Mouse (Mus musculus) liver, postnatal 0 days (tissue): ENCODE measurements around the gene Sdc4. TPM values are rescaled to one million over a fixed set of nuclear protein-coding genes. Genes with fewer than 3 reads are reported as not detected.
A peak's percentile ranks its signal among the peaks of the same experiment; 100 is the strongest.

Source experiments
- ATAC-seq: fragments of 200-750 bp; cut with Nextera tagmentation; 2 replicates; pipeline ENCODE4 v1.8.0; 2017; ENCODE audit warnings: mild to moderate bottlenecking, moderate library complexity
- DNase-seq: peaks from one replicate; pipeline ENCODE4 v3.0.0-alpha.2; 2016
- H3K27ac ChIP-seq: fragments of 300-500 bp; sonication (generic); 2 replicates; pipeline ENCODE4 v1.5.1; 2014; ENCODE audit warnings: antibody characterized with exemption, moderate library complexity, mild to moderate bottlenecking, low read depth
- H3K27me3 ChIP-seq: fragments of 300-500 bp; sonication (generic); 2 replicates; pipeline ENCODE4 v1.6.1; 2014; ENCODE audit warnings: low read length, control low read depth, mixed read lengths; ENCODE audit not compliant: insufficient read depth
- H3K36me3 ChIP-seq: fragments of 300-500 bp; sonication (generic); replicated peaks from 2 replicates; pipeline ENCODE4 v1.6.1; 2014; ENCODE audit warnings: mild to moderate bottlenecking, control low read depth, low read length, moderate library complexity, mixed read lengths; ENCODE audit not compliant: insufficient read depth
- H3K4me1 ChIP-seq: fragments of 300-500 bp; sonication (generic); 2 replicates; pipeline ENCODE4 v1.6.1; 2014; ENCODE audit warnings: antibody characterized with exemption, mild to moderate bottlenecking, control low read depth; ENCODE audit not compliant: insufficient read depth
- H3K4me2 ChIP-seq: fragments of 300-500 bp; sonication (generic); 2 replicates; pipeline ENCODE4 v1.6.1; 2014; ENCODE audit warnings: low read depth, mild to moderate bottlenecking, low read length, moderate library complexity, mixed read lengths
- H3K4me3 ChIP-seq: fragments of 300-500 bp; sonication (generic); 2 replicates; pipeline ENCODE4 v1.5.1; 2014; ENCODE audit warnings: low read depth, low read length
- H3K9ac ChIP-seq: fragments of 300-500 bp; sonication (generic); replicated peaks from 2 replicates; pipeline ENCODE4 v1.6.1; 2014; ENCODE audit warnings: mild to moderate bottlenecking, moderate library complexity
- H3K9me3 ChIP-seq: fragments of 300-500 bp; sonication (generic); 2 replicates; pipeline ENCODE4 v1.6.1; 2016; ENCODE audit warnings: mild to moderate bottlenecking, control low read depth, low read length, mixed read lengths
- CTCF ChIP-seq: sonication (generic); IDR thresholded peaks from 2 replicates; pipeline ENCODE4 v1.5.1; 2016; ENCODE audit warnings: antibody characterized with exemption, low read depth
- EP300 ChIP-seq: IDR thresholded peaks from 2 replicates; pipeline ENCODE4 v1.6.1; 2016; ENCODE audit warnings: antibody characterized with exemption, low read depth, mild to moderate bottlenecking
- WGBS: fragments of 180-500 bp; shearing (Covaris S2); extraction: QIAGEN DNeasy Blood & Tissue Kit; methylation state at CpG from one replicate; pipeline ENCODE4 v1.1.7; 2014; ENCODE audit not compliant: insufficient replicate concordance; 5-methylcytosine and 5-hydroxymethylcytosine counted together
- polyA plus RNA-seq: library from polyadenylated mRNA; unstranded; fragments of >200 nt; fragmentation: Nextera tagmentation; extraction: Ambion mirVana; gene quantifications from 2 replicates; pipeline ENCODE4 v1.2.1, GENCODE M21; 2015

The Sdc4 gene
- 194 and 208 TPM in 2 replicates for polyA plus RNA-seq

GRCm38 (mm10) chr2:164443460-164444000 is at the start of gene Sdc4:
Gene Sdc4 (minus strand): TSS chr2:164443887.
- no peak for TF ChIP-seq EP300
- TF ChIP-seq CTCF, result no peak
- 0 out of 2 replicates have a peak, but pooled peaks cover 6% of the 10 kb centered on the region for H3K27me3 ChIP-seq
- ATAC-seq (no peak), DNase-seq (no peak)
- peak within 1 kb of the TSS; percentile 57 for H3K4me3 ChIP-seq
- peak within 1 kb of the TSS; percentile 77 for H3K9ac ChIP-seq
- no peaks in the 10 kb centered on the region; the same call in none of the 2 replicates for H3K36me3 ChIP-seq
- 12% methylated on average over 18 of the region's 18 CpGs for WGBS
- no peaks in the 10 kb centered on the region for H3K9me3 ChIP-seq
- H3K4me1 ChIP-seq, result peaks cover 7% of the 10 kb centered on the region
- peak within 1 kb of the TSS; percentile 63 for H3K4me2 ChIP-seq
- H3K27ac ChIP-seq, result peak within 1 kb of the TSS; percentile 89

- H3K4me3 ChIP-seq, result no peak overlapping the region
- H3K9ac ChIP-seq, result no peak overlapping the region
- ATAC-seq, result no peak
- no peak overlapping the region for H3K27ac ChIP-seq
- H3K9me3 ChIP-seq, result no peaks in the 10 kb centered on the region
- H3K4me1 ChIP-seq, result peaks cover 7% of the 10 kb centered on the region; the same call in 1 of the 2 replicates
- no peak overlapping the region for H3K4me2 ChIP-seq
- peaks cover 16% of the 10 kb centered on the region for H3K27me3 ChIP-seq
- TF ChIP-seq CTCF, result no peak
- no peak for TF ChIP-seq EP300
- no peak for DNase-seq
- 71% methylated on average over 9 of the region's 9 CpGs for WGBS
- H3K36me3 ChIP-seq, result 0 out of 2 replicates have a peak, but pooled peaks cover 5% of the 10 kb centered on the region
Measured at GRCm38 (mm10) chr2:164487812-164488211, 44.1 kb upstream of the Sdc4 start.

GRCm38 (mm10) chr2:164487115-164487527 is 43.4 kb upstream of the Sdc4 start:
- 10% methylated on average over 11 of the region's 11 CpGs for WGBS
- Histone ChIP-seq H3K9ac (peak overlapping the region; percentile 57), H3K4me2 (peak overlapping the region; percentile 83), H3K36me3 (0 out of 2 replicates have a peak, but pooled peaks cover 5% of the 10 kb centered on the region), H3K4me3 (peak overlapping the region; percentile 56), H3K27ac (no peak overlapping the region), H3K27me3 (peaks cover 16% of the 10 kb centered on the region), H3K9me3 (no peaks in the 10 kb centered on the region), H3K4me1 (peaks cover 7% of the 10 kb centered on the region; the same call in 1 of the 2 replicates)
- ATAC-seq (no peak), DNase-seq (no peak)
- TF ChIP-seq CTCF, result no peak
- TF ChIP-seq EP300, result no peak

GRCm38 (mm10) chr2:164486258-164487114 is 42.8 kb upstream of the Sdc4 start:
- H3K27me3 ChIP-seq, result peaks cover 16% of the 10 kb centered on the region
- DNase-seq (peak; percentile 63), ATAC-seq (peak; percentile 47; the same call in 1 of the 2 replicates)
- peak overlapping the region; percentile 57 for H3K9ac ChIP-seq
- H3K4me2 ChIP-seq, result peak overlapping the region; percentile 83
- 0 out of 2 replicates have a peak, but pooled peaks cover 5% of the 10 kb centered on the region for H3K36me3 ChIP-seq
- TF ChIP-seq CTCF (no peak), EP300 (no peak)
- H3K4me1 ChIP-seq, result peaks cover 7% of the 10 kb centered on the region; the same call in 1 of the 2 replicates
- peak overlapping the region; percentile 56 for H3K4me3 ChIP-seq
- under 1% methylated on average over 48 of the region's 90 CpGs for WGBS
- no peak overlapping the region for H3K27ac ChIP-seq
- no peaks in the 10 kb centered on the region for H3K9me3 ChIP-seq

- Histone ChIP-seq H3K4me2 (peak within 1 kb of the TSS; percentile 83), H3K36me3 (0 out of 2 replicates have a peak, but pooled peaks cover 5% of the 10 kb centered on the region), H3K4me1 (peaks cover 7% of the 10 kb centered on the region; the same call in 1 of the 2 replicates), H3K9me3 (no peaks in the 10 kb centered on the region), H3K27ac (no peak within 1 kb of the TSS), H3K9ac (peak within 1 kb of the TSS; percentile 57), H3K4me3 (peak within 1 kb of the TSS; percentile 56), H3K27me3 (peaks cover 16% of the 10 kb centered on the region)
- no peak for TF ChIP-seq CTCF
- no peak for TF ChIP-seq EP300
- WGBS, result 5% methylated on average over 23 of the region's 26 CpGs
- DNase-seq, result no peak
- peak; percentile 45; the same call in 1 of the 2 replicates for ATAC-seq
Measured at GRCm38 (mm10) chr2:164485681-164486257, 42.1 kb upstream of the Sdc4 start, which contains the start of gene Dbndd2. Gene Dbndd2 (plus strand): TSS chr2:164486106.

- TF ChIP-seq EP300, result no peak
- H3K9me3 ChIP-seq, result no peaks in the 10 kb centered on the region
- no peak within 1 kb of the TSS for H3K9ac ChIP-seq
- no peak within 1 kb of the TSS for H3K27ac ChIP-seq
- no peak for DNase-seq
- H3K27me3 ChIP-seq, result no peaks in the 10 kb centered on the region
- 84% methylated on average over 6 of the region's 6 CpGs for WGBS
- ATAC-seq, result no peak
- no peaks in the 10 kb centered on the region; the same call in 1 of the 2 replicates for H3K36me3 ChIP-seq
- H3K4me3 ChIP-seq, result no peak within 1 kb of the TSS
- H3K4me2 ChIP-seq, result no peak within 1 kb of the TSS
- H3K4me1 ChIP-seq, result no peaks in the 10 kb centered on the region
Measured at GRCm38 (mm10) chr2:164473624-164474023, 29.9 kb upstream of the Sdc4 start, which contains the start of gene Trp53tg5. Gene Trp53tg5 (minus strand): TSS chr2:164473724.
